Mouse (Mus musculus) NIH3T3 (cell line): ENCODE measurements around the gene Stx8.

ENCODE experiments used
- DNase-seq: peaks from one replicate; pipeline ENCODE4 v3.0.0-alpha.2; 2012; ENCODE audit warnings: low read depth

Gene Stx8

GRCm38 (mm10) chr11:67965905-67966878 is at the start of gene Stx8:
Gene Stx8, plus strand, starts transcription at chr11:67966193.
- DNase-seq: peak; percentile 92

- no peak for DNase-seq
Measured at GRCm38 (mm10) chr11:67917126-67917525, 48.9 kb upstream of the Stx8 start.

GRCm38 (mm10) chr11:67919593-67919992 is 46.4 kb upstream of the Stx8 start:
- DNase-seq: peak; percentile 19

- no peak for DNase-seq
Measured at GRCm38 (mm10) chr11:67920226-67920960, 45.6 kb upstream of the Stx8 start.

GRCm38 (mm10) chr11:67921091-67921826 is 44.7 kb upstream of the Stx8 start:
- no peak for DNase-seq

- DNase-seq: no peak
Measured at GRCm38 (mm10) chr11:67921827-67922754, 43.9 kb upstream of the Stx8 start, which contains the start of gene Usp43. Gene Usp43, minus strand, starts transcription at chr11:67922153.

- no peak for DNase-seq
Measured at GRCm38 (mm10) chr11:67922755-67923125, 43.3 kb upstream of the Stx8 start.

GRCm38 (mm10) chr11:67923720-67924119 is 42.3 kb upstream of the Stx8 start:
- no peak for DNase-seq

- DNase-seq: no peak
Measured at GRCm38 (mm10) chr11:67925000-67925399, 41.0 kb upstream of the Stx8 start.

GRCm38 (mm10) chr11:67926348-67927055 is 39.5 kb upstream of the Stx8 start:
- DNase-seq: no peak

GRCm38 (mm10) chr11:67932156-67932555 is 33.8 kb upstream of the Stx8 start:
- no peak for DNase-seq

- no peak for DNase-seq
Measured at GRCm38 (mm10) chr11:67948229-67948628, 17.8 kb upstream of the Stx8 start.

GRCm38 (mm10) chr11:67949475-67949874 is 16.5 kb upstream of the Stx8 start:
- DNase-seq: no peak

- DNase-seq: no peak
Measured at GRCm38 (mm10) chr11:67953604-67954003, 12.4 kb upstream of the Stx8 start.

- DNase-seq: no peak
Measured at GRCm38 (mm10) chr11:67954413-67954812, 11.6 kb upstream of the Stx8 start.

GRCm38 (mm10) chr11:67964110-67964509 is 1.9 kb upstream of the Stx8 start:
- no peak for DNase-seq

- DNase-seq: peak; percentile 91
Measured at GRCm38 (mm10) chr11:67965242-67965883, 630 bp upstream of the Stx8 start, which contains the start of gene Cfap52. Gene Cfap52, minus strand, starts transcription at chr11:67965651.

- DNase-seq: no peak
Measured at GRCm38 (mm10) chr11:67967831-67968230, 1.8 kb downstream of the Stx8 start.

- no peak for DNase-seq
Measured at GRCm38 (mm10) chr11:67972606-67973005, 6.6 kb downstream of the Stx8 start.

- no peak for DNase-seq
Measured at GRCm38 (mm10) chr11:67973225-67973624, 7.2 kb downstream of the Stx8 start.
